Mouse (Mus musculus): ENCODE data around the gene Kif27. TPM values are rescaled to one million over a fixed set of nuclear protein-coding genes. Genes with fewer than 3 reads are reported as not detected.

Kif27 gene
- polyA plus RNA-seq, 1 experiment from 2014 or later, result 0.32 TPM

MicroRNA genes within 50 kb of the gene (microRNA counts, 519-probe panel; counts per million panel counts)
- microRNA mmu-miR-7a, result 2,945 counts per million, percentile 74 among the panel's probes with 10 or more counts

Small RNAs within 50 kb of the gene (microRNA-seq; reads per million reads assigned to microRNA genes)
- gene Mir6369, result not detected
- 254 reads per million, percentile 60 among the genes with 10 or more reads in this experiment for gene Mir7-1

Other genes starting within 250 kb of the Kif27 start
- gene Klhl3, start 245.5 kb downstream of the Kif27 start, polyA plus RNA-seq (2015; fragmentation: Nextera tagmentation; extraction: Ambion mirVana), result 1.9 and 2.4 TPM in 2 replicates
- gene Hnrnpa0, start 230.6 kb downstream of the Kif27 start, polyA plus RNA-seq (2015; fragmentation: Nextera tagmentation; extraction: Ambion mirVana), result 20.0 and 20.9 TPM in 2 replicates
- 53.8 and 54.1 TPM in 2 replicates for gene Idnk, start 201.5 kb downstream of the Kif27 start, polyA plus RNA-seq (2015; fragmentation: Nextera tagmentation; extraction: Ambion mirVana)
- 80.2 and 83.9 TPM in 2 replicates for gene Ubqln1, start 143.5 kb downstream of the Kif27 start, polyA plus RNA-seq (2015; fragmentation: Nextera tagmentation; extraction: Ambion mirVana)
- gene Gkap1, start 83.4 kb downstream of the Kif27 start, polyA plus RNA-seq (2015; fragmentation: Nextera tagmentation; extraction: Ambion mirVana), result 10.0 and 10.9 TPM in 2 replicates
- gene 2210016F16Rik, start 26.1 kb upstream of the Kif27 start, polyA plus RNA-seq (2015; fragmentation: Nextera tagmentation; extraction: Ambion mirVana), result 48.7 and 55.7 TPM in 2 replicates
- 20.2 and 20.8 TPM in 2 replicates for gene Rmi1, start 43.1 kb upstream of the Kif27 start, polyA plus RNA-seq (2015; fragmentation: Nextera tagmentation; extraction: Ambion mirVana)
- gene Hnrnpk, start 44.2 kb upstream of the Kif27 start, polyA plus RNA-seq (2015; fragmentation: Nextera tagmentation; extraction: Ambion mirVana), result 1,107 and 1,211 TPM in 2 replicates